Mouse (Mus musculus) bone marrow, adult 2 months (tissue): Measurements from ENCODE around the gene Syce1l. TPM values are rescaled to one million over a fixed set of nuclear protein-coding genes. Genes with fewer than 3 reads are reported as not detected.
A peak's percentile ranks its signal among the peaks of the same experiment; 100 is the strongest.

ENCODE experiments used
- H3K27ac ChIP-seq: fragments of 200-500 bp; 2 replicates; pipeline ENCODE4 v1.5.1; 2012; ENCODE audit warnings: low read depth, mild to moderate bottlenecking, control low read depth, inconsistent platforms, low read length; ENCODE audit not compliant: control insufficient read depth, poor library complexity, insufficient read depth
- H3K4me1 ChIP-seq: fragments of 200-500 bp; 2 replicates; pipeline ENCODE4 v1.6.1; 2011; ENCODE audit warnings: low read length; ENCODE audit not compliant: control insufficient read depth, insufficient read depth
- H3K4me3 ChIP-seq: fragments of 200-500 bp; replicated peaks from 2 replicates; pipeline ENCODE3; 2011; ENCODE audit warnings: mild to moderate bottlenecking, low read depth, low read length, control low read depth; ENCODE audit not compliant: control insufficient read depth
- CTCF ChIP-seq: fragments of 200-500 bp; IDR thresholded peaks from 2 replicates; pipeline ENCODE4 v1.5.1; 2011; ENCODE audit warnings: low read length, control low read depth; ENCODE audit not compliant: control insufficient read depth, insufficient read depth
- POLR2A ChIP-seq: fragments of 200-500 bp; IDR thresholded peaks from 2 replicates; pipeline ENCODE4 v1.6.1; 2011; ENCODE audit warnings: low read depth, mild to moderate bottlenecking, control low read depth, low read length, borderline replicate concordance; ENCODE audit not compliant: control insufficient read depth
- WGBS: fragments of 180-500 bp; shearing (Covaris S2); methylation state at CpG from one replicate; pipeline ENCODE4 v1.1.7; 2018; 5-methylcytosine and 5-hydroxymethylcytosine counted together
- polyA plus RNA-seq: library from polyadenylated mRNA; stranded (reverse); fragments of >200 nt; gene quantifications from 2 replicates; pipeline ENCODE4 v1.2.4, GENCODE M21; 2011; ENCODE audit warnings: low replicate concordance; ENCODE audit not compliant: missing spikeins, insufficient read depth, insufficient read length

Gene Syce1l
- polyA plus RNA-seq, 1 experiment: 2.0 TPM

- TF ChIP-seq CTCF: no peak
- no peak for TF ChIP-seq POLR2A
Observed at GRCm38 (mm10) chr8:113643479-113644210, 632 bp downstream of the Syce1l start.

GRCm38 (mm10) chr8:113645220-113645619, 2.2 kb downstream of the Syce1l start:
- TF ChIP-seq CTCF: no peak
- no peak for TF ChIP-seq POLR2A
- 51% methylated on average over 5 of the region's 5 CpGs for WGBS
- H3K4me1 ChIP-seq: no peaks in the 10 kb centered on the region
- no peak overlapping the region for H3K27ac ChIP-seq
- no peak overlapping the region for H3K4me3 ChIP-seq

More at GRCm38 (mm10) chr8:113643479-113644210, 632 bp downstream of the Syce1l start:
- H3K4me3 ChIP-seq: no peak overlapping the region
- H3K4me1 ChIP-seq: no peaks in the 10 kb centered on the region
- WGBS: 78% methylated on average over 8 of the region's 8 CpGs
- no peak overlapping the region for H3K27ac ChIP-seq

DNA sequence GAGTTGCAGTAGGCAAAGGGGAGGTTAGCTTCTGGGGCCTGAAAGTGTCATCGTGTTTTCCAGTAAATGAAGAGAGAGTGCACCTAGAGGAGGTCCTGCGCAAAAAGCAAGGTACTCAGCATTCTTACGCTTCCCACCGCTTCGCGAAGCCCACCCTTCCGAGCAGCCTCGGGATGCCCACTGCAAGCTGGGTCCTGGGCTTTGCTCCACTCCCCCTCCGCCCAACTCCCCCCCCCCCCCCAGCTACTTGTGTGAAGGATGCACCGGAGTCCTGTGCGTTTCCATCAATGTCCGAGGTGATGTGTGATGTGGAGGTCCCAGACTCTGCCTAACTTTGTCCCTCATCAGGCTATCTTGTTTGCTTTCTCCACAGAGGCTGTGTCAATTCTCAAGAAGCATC, 9.4 kb downstream of the Syce1l start:
- WGBS: 81% methylated on average over 11 of the region's 12 CpGs
- no peaks in the 10 kb centered on the region; the same call in 1 of the 2 replicates for H3K4me1 ChIP-seq
- TF ChIP-seq POLR2A (no peak), CTCF (no peak)
- H3K4me3 ChIP-seq: no peak overlapping the region
- no peak overlapping the region for H3K27ac ChIP-seq

DNA sequence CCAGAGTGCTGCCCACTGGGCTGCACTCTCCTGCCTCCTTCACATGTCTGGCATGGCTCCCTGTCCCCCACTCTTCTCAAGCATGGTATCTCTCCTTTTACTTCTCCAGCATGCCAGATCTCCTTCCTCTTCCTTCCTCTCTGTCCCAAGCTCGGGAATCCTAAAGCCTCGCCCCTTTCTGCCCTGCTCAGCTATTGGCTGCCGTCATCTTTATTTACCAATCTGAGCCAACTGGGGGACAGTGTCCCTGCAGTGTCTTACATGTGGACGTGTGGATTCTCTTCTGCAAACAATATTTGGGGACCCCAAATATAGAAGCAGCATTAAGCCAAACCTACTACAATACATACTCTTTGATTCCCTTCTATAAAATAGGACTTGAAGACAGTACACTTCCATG, 10.1 kb downstream of the Syce1l start:
- 55% methylated on average over 4 of the region's 4 CpGs for WGBS
- no peak for TF ChIP-seq POLR2A
- TF ChIP-seq CTCF: no peak
- Histone ChIP-seq H3K27ac (no peak overlapping the region), H3K4me3 (no peak overlapping the region), H3K4me1 (no peaks in the 10 kb centered on the region; the same call in 1 of the 2 replicates)

DNA sequence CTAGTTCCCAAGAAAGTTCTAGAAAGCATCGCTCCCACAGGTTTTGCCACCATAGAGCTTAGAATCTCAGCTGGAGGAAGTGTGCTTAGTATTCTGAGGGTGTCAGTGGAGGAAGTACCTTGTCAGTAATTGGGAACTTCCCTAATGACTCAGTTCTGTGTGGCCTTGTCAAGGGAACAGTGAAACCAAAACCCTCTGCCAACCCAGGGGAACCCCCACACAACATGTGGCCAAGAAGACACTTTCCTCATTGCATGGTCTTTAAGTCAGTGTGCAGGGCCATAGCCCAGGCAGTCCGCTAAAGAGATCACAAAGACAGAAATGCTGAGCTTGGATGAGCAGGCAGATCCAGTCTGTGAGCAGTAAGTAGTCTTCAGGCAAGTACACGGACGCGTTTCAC, 13.1 kb downstream of the Syce1l start:
- WGBS: 54% methylated on average over 5 of the region's 5 CpGs
- no peaks in the 10 kb centered on the region; the same call in 1 of the 2 replicates for H3K4me1 ChIP-seq
- H3K4me3 ChIP-seq: no peak overlapping the region
- TF ChIP-seq CTCF: no peak
- no peak for TF ChIP-seq POLR2A
- no peak overlapping the region for H3K27ac ChIP-seq

- no peak overlapping the region for H3K4me3 ChIP-seq
- 74% methylated on average over 11 of the region's 11 CpGs for WGBS
- no peak overlapping the region for H3K27ac ChIP-seq
- no peak for TF ChIP-seq CTCF
- TF ChIP-seq POLR2A: no peak
- H3K4me1 ChIP-seq: no peaks in the 10 kb centered on the region; the same call in 1 of the 2 replicates
Observed at GRCm38 (mm10) chr8:113656681-113657298, 13.8 kb downstream of the Syce1l start.

GRCm38 (mm10) chr8:113660128-113660527, 17.1 kb downstream of the Syce1l start:
- Histone ChIP-seq H3K27ac (no peak overlapping the region), H3K4me3 (no peak overlapping the region), H3K4me1 (no peaks in the 10 kb centered on the region; the same call in 1 of the 2 replicates)
- 61% methylated on average over 1 of the region's 1 CpGs for WGBS
- TF ChIP-seq CTCF (no peak), POLR2A (no peak)

GRCm38 (mm10) chr8:113664544-113664943, 21.5 kb downstream of the Syce1l start:
- 1% methylated on average over 2 of the region's 2 CpGs for WGBS
- TF ChIP-seq CTCF (peak; percentile 56), POLR2A (no peak)
- H3K4me1 ChIP-seq: no peaks in the 10 kb centered on the region
- no peak overlapping the region for H3K27ac ChIP-seq
- H3K4me3 ChIP-seq: no peak overlapping the region
